Mouse (Mus musculus): Measurements from ENCODE around the gene Acbd7.

Gene Acbd7

GRCm38 (mm10) chr2:3335611-3336301 is at the start of gene Acbd7:
Gene Acbd7 (plus strand): TSS chr2:3336168.
- DNase-seq, result peak; percentile 76

GRCm38 (mm10) chr2:3286243-3286642 is 49.7 kb upstream of the Acbd7 start:
- DNase-seq, result no peak

- no peak for DNase-seq
Measured at GRCm38 (mm10) chr2:3289581-3289980, 46.4 kb upstream of the Acbd7 start.

- DNase-seq, result no peak
Measured at GRCm38 (mm10) chr2:3292170-3292569, 43.8 kb upstream of the Acbd7 start.

- DNase-seq, result no peak
Measured at GRCm38 (mm10) chr2:3295826-3296225, 40.1 kb upstream of the Acbd7 start.

- DNase-seq, result peak; percentile 78
Measured at GRCm38 (mm10) chr2:3305426-3306025, 30.4 kb upstream of the Acbd7 start.

- DNase-seq, result no peak
Measured at GRCm38 (mm10) chr2:3323132-3323531, 12.8 kb upstream of the Acbd7 start.

GRCm38 (mm10) chr2:3324381-3325130 is 11.4 kb upstream of the Acbd7 start:
- no peak for DNase-seq

GRCm38 (mm10) chr2:3326547-3326946 is 9.4 kb upstream of the Acbd7 start:
- peak; percentile 27 for DNase-seq

- peak; percentile 74 for DNase-seq
Measured at GRCm38 (mm10) chr2:3327351-3327750, 8.6 kb upstream of the Acbd7 start.

GRCm38 (mm10) chr2:3331071-3331703 is 4.8 kb upstream of the Acbd7 start:
- no peak for DNase-seq

GRCm38 (mm10) chr2:3332056-3332455 is 3.9 kb upstream of the Acbd7 start:
- no peak for DNase-seq

GRCm38 (mm10) chr2:3332484-3333242 is 3.3 kb upstream of the Acbd7 start, which contains the start of gene Rpp38:
Gene Rpp38 (minus strand): TSS chr2:3332643.
- peak; percentile 98 for DNase-seq

GRCm38 (mm10) chr2:3333761-3334160 is 2.2 kb upstream of the Acbd7 start:
- DNase-seq, result no peak

GRCm38 (mm10) chr2:3348422-3348821 is 12.5 kb downstream of the Acbd7 start:
- no peak for DNase-seq

GRCm38 (mm10) chr2:3348919-3349318 is 13.0 kb downstream of the Acbd7 start:
- DNase-seq, result peak; percentile 20

- no peak for DNase-seq
Measured at GRCm38 (mm10) chr2:3353160-3353559, 17.2 kb downstream of the Acbd7 start.

GRCm38 (mm10) chr2:3355793-3356192 is 19.8 kb downstream of the Acbd7 start:
- DNase-seq, result no peak

GRCm38 (mm10) chr2:3356311-3356710 is 20.3 kb downstream of the Acbd7 start:
- no peak for DNase-seq

- DNase-seq, result no peak
Measured at GRCm38 (mm10) chr2:3357887-3358286, 21.9 kb downstream of the Acbd7 start.

- no peak for DNase-seq
Measured at GRCm38 (mm10) chr2:3361067-3361466, 25.1 kb downstream of the Acbd7 start.

GRCm38 (mm10) chr2:3365127-3365526 is 29.2 kb downstream of the Acbd7 start:
- DNase-seq, result no peak

All from kidney, postnatal 10 days (tissue).